Mouse (Mus musculus) 3134 (cell line): ENCODE data around the gene Auts2.
A peak's percentile ranks its signal among the peaks of the same experiment; 100 is the strongest.

Source experiments
- DNase-seq: peaks from one replicate; pipeline ENCODE4 v3.0.0-alpha.2; 2011; ENCODE audit warnings: low spot score; ENCODE audit not compliant: insufficient read length; ENCODE audit errors: extremely low read depth

The Auts2 gene

GRCm38 (mm10) chr5:131824197-131824991 lies 718.8 kb downstream of the Auts2 start:
- DNase-seq: no peak

GRCm38 (mm10) chr5:131821461-131821860 lies 721.7 kb downstream of the Auts2 start:
- no peak for DNase-seq

- no peak for DNase-seq
Observed at GRCm38 (mm10) chr5:131819251-131819691, 723.9 kb downstream of the Auts2 start.

GRCm38 (mm10) chr5:131815498-131815897 lies 727.6 kb downstream of the Auts2 start:
- DNase-seq: no peak

GRCm38 (mm10) chr5:131814503-131815003 lies 728.6 kb downstream of the Auts2 start:
- DNase-seq: peak; percentile 59

- DNase-seq: peak; percentile 26
Observed at GRCm38 (mm10) chr5:131813952-131814502, 729.1 kb downstream of the Auts2 start.

GRCm38 (mm10) chr5:131813331-131813781 lies 729.8 kb downstream of the Auts2 start:
- no peak for DNase-seq

- DNase-seq: no peak
Observed at GRCm38 (mm10) chr5:131812483-131813063, 730.6 kb downstream of the Auts2 start.

- DNase-seq: no peak
Observed at GRCm38 (mm10) chr5:131806350-131806749, 736.8 kb downstream of the Auts2 start.

- DNase-seq: no peak
Observed at GRCm38 (mm10) chr5:131805277-131805676, 737.9 kb downstream of the Auts2 start.

GRCm38 (mm10) chr5:131803609-131804008 lies 739.5 kb downstream of the Auts2 start:
- DNase-seq: no peak

- no peak for DNase-seq
Observed at GRCm38 (mm10) chr5:131802340-131803036, 740.7 kb downstream of the Auts2 start.

- no peak for DNase-seq
Observed at GRCm38 (mm10) chr5:131801924-131802323, 741.2 kb downstream of the Auts2 start.

- no peak for DNase-seq
Observed at GRCm38 (mm10) chr5:131798373-131798772, 744.8 kb downstream of the Auts2 start.

- no peak for DNase-seq
Observed at GRCm38 (mm10) chr5:131797044-131797443, 746.1 kb downstream of the Auts2 start.

GRCm38 (mm10) chr5:131794411-131795133 lies 748.6 kb downstream of the Auts2 start:
- DNase-seq: no peak

- DNase-seq: no peak
Observed at GRCm38 (mm10) chr5:131789601-131790000, 753.5 kb downstream of the Auts2 start.

GRCm38 (mm10) chr5:131788008-131788407 lies 755.1 kb downstream of the Auts2 start:
- DNase-seq: no peak

GRCm38 (mm10) chr5:131783241-131783640 lies 759.9 kb downstream of the Auts2 start:
- no peak for DNase-seq

GRCm38 (mm10) chr5:131781063-131781462 lies 762.1 kb downstream of the Auts2 start:
- DNase-seq: no peak
